Mouse (Mus musculus) MEL (cell line): ENCODE data around the gene Kcmf1. TPM values are rescaled to one million over a fixed set of nuclear protein-coding genes. Genes with fewer than 3 reads are reported as not detected.

Experiments used
- DNase-seq: peaks from one replicate; pipeline ENCODE4 v3.0.0; 2011; ENCODE audit warnings: low read depth, low spot score
- H3K27ac ChIP-seq: 2 replicates; pipeline ENCODE4 v1.5.1; 2012; ENCODE audit warnings: low read depth, mild to moderate bottlenecking, control low read depth, low read length, moderate library complexity; ENCODE audit not compliant: control insufficient read depth
- H3K27me3 ChIP-seq, 2 experiments: fragments of 150-350 bp in 1 of 2; sonication (generic) in 1 of 2; 2 replicates each; pipeline ENCODE4 v1.6.1; 2012; ENCODE audit warnings: low read length in 2 of 2, mild to moderate bottlenecking in 2 of 2, improper control_type of control experiment in 1 of 2, moderate library complexity in 1 of 2; ENCODE audit not compliant: insufficient read depth in 2 of 2, control insufficient read depth in 1 of 2
- H3K36me3 ChIP-seq, 2 experiments: 2 replicates each; pipeline ENCODE4 v1.6.1; 2012 to 2014; ENCODE audit warnings: low read length in 2 of 2, improper control_type of control experiment in 1 of 2, inconsistent platforms in 1 of 2, mild to moderate bottlenecking in 1 of 2; ENCODE audit not compliant: insufficient read depth in 2 of 2, control insufficient read depth in 1 of 2
- H3K4me1 ChIP-seq, 2 experiments: fragments of 150-350 bp in 1 of 2; sonication (generic) in 1 of 2; 2 replicates each; pipeline ENCODE4 v1.6.1; 2012; ENCODE audit warnings: low read length in 2 of 2, improper control_type of control experiment in 1 of 2, mild to moderate bottlenecking in 1 of 2; ENCODE audit not compliant: insufficient read depth in 2 of 2, control insufficient read depth in 1 of 2
- H3K4me3 ChIP-seq, 2 experiments: fragments of 150-350 bp in 1 of 2; sonication (generic) in 1 of 2; 2 replicates each; pipeline ENCODE4 v1.5.1; 2012; ENCODE audit warnings: low read depth in 2 of 2, low read length in 2 of 2, mild to moderate bottlenecking in 2 of 2, moderate library complexity in 2 of 2, control low read depth in 1 of 2, improper control_type of control experiment in 1 of 2; ENCODE audit not compliant: control insufficient read depth in 1 of 2, insufficient read depth in 1 of 2
- H3K79me2 ChIP-seq: 2 replicates; pipeline ENCODE4 v1.6.1; 2012; ENCODE audit warnings: mild to moderate bottlenecking, low read length, moderate library complexity; ENCODE audit not compliant: control insufficient read depth, poor library complexity, insufficient read depth
- H3K9ac ChIP-seq: 2 replicates; pipeline ENCODE4 v1.6.1; 2012; ENCODE audit warnings: low read depth, mild to moderate bottlenecking, control low read depth, low read length, moderate library complexity; ENCODE audit not compliant: control insufficient read depth, poor library complexity, severe bottlenecking
- H3K9me3 ChIP-seq: fragments of 150-350 bp; sonication (generic); replicated peaks from 2 replicates; pipeline ENCODE4 v1.6.1; 2012; ENCODE audit warnings: mild to moderate bottlenecking, low read length, improper control_type of control experiment, moderate library complexity; ENCODE audit not compliant: insufficient read depth
- CHD1 ChIP-seq: IDR thresholded peaks from 2 replicates; pipeline ENCODE4 v1.6.1; 2012; ENCODE audit warnings: low read depth, mild to moderate bottlenecking, inconsistent platforms, low read length, improper control_type of control experiment
- CHD2 ChIP-seq: IDR thresholded peaks from 2 replicates; pipeline ENCODE4 v1.6.1; 2011; ENCODE audit warnings: low read length, improper control_type of control experiment
- ELF1 ChIP-seq: IDR thresholded peaks from 2 replicates; pipeline ENCODE4 v1.6.1; 2014; ENCODE audit warnings: low read depth, mild to moderate bottlenecking, inconsistent platforms, low read length, improper control_type of control experiment, moderate library complexity
- ETS1 ChIP-seq: IDR thresholded peaks from 2 replicates; pipeline ENCODE4 v1.6.1; 2012; ENCODE audit warnings: low read depth, mild to moderate bottlenecking, inconsistent platforms, low read length, improper control_type of control experiment, moderate library complexity
- GABPA ChIP-seq: IDR thresholded peaks from 2 replicates; pipeline ENCODE4 v1.6.1; 2012; ENCODE audit warnings: low read depth, mild to moderate bottlenecking, inconsistent platforms, low read length, improper control_type of control experiment, moderate library complexity
- HCFC1 ChIP-seq: IDR thresholded peaks from 2 replicates; pipeline ENCODE4 v1.6.1; 2012; ENCODE audit warnings: low read depth, mild to moderate bottlenecking, inconsistent platforms, low read length, improper control_type of control experiment, moderate library complexity
- KAT2A ChIP-seq: conservative IDR thresholded peaks from 2 replicates; pipeline ENCODE4 v1.6.1; 2012; ENCODE audit warnings: low read depth, low read length, improper control_type of control experiment, inconsistent platforms
- MAFK ChIP-seq: IDR thresholded peaks from 2 replicates; pipeline ENCODE4 v1.6.1; 2011; ENCODE audit warnings: low read depth, mild to moderate bottlenecking, low read length, improper control_type of control experiment, borderline replicate concordance
- MAZ ChIP-seq: IDR thresholded peaks from 2 replicates; pipeline ENCODE4 v1.6.1; 2012; ENCODE audit warnings: low read depth, mild to moderate bottlenecking, inconsistent platforms, low read length, improper control_type of control experiment
- MXI1 ChIP-seq: IDR thresholded peaks from 2 replicates; pipeline ENCODE4 v1.6.1; 2011; ENCODE audit warnings: mild to moderate bottlenecking, low read depth, low read length, improper control_type of control experiment
- MYB ChIP-seq: IDR thresholded peaks from 2 replicates; pipeline ENCODE4 v1.6.1; 2011; ENCODE audit warnings: mild to moderate bottlenecking, low read depth, low read length, improper control_type of control experiment
- MYC ChIP-seq: IDR thresholded peaks from 2 replicates; pipeline ENCODE4 v1.6.1; 2011; ENCODE audit warnings: low read depth, mild to moderate bottlenecking, low read length, improper control_type of control experiment, moderate library complexity
- NRF1 ChIP-seq: IDR thresholded peaks from 2 replicates; pipeline ENCODE4 v1.6.1; 2014; ENCODE audit warnings: low read depth, mild to moderate bottlenecking, inconsistent platforms, low read length, improper control_type of control experiment, moderate library complexity; ENCODE audit not compliant: poor library complexity, insufficient read depth, severe bottlenecking
- POLR2A ChIP-seq, 2 experiments: IDR thresholded peaks; 2 replicates each; pipeline ENCODE4 v1.6.1; 2011 to 2012; ENCODE audit warnings: low read length in 2 of 2, mild to moderate bottlenecking in 2 of 2, control low read depth in 1 of 2, improper control_type of control experiment in 1 of 2, low read depth in 1 of 2, moderate library complexity in 1 of 2; ENCODE audit not compliant: control insufficient read depth in 1 of 2, insufficient read depth in 1 of 2, poor library complexity in 1 of 2
- POLR2AphosphoS5 ChIP-seq: IDR thresholded peaks from 2 replicates; pipeline ENCODE4 v1.6.1; 2012; ENCODE audit warnings: low read depth, borderline replicate concordance, mild to moderate bottlenecking, inconsistent platforms, low read length, moderate library complexity, mixed read lengths
- RAD21 ChIP-seq: IDR thresholded peaks from 2 replicates; pipeline ENCODE4 v1.6.1; 2011; ENCODE audit warnings: mild to moderate bottlenecking, low read depth, low read length, improper control_type of control experiment
- RCOR1 ChIP-seq: IDR thresholded peaks from 2 replicates; pipeline ENCODE4 v1.6.1; 2012; ENCODE audit warnings: low read depth, mild to moderate bottlenecking, inconsistent platforms, low read length, improper control_type of control experiment
- SIN3A ChIP-seq: IDR thresholded peaks from 2 replicates; pipeline ENCODE4 v1.6.1; 2012; ENCODE audit warnings: low read length, improper control_type of control experiment, inconsistent platforms
- SMC3 ChIP-seq: IDR thresholded peaks from 2 replicates; pipeline ENCODE4 v1.6.1; 2011; ENCODE audit warnings: low read depth, low read length, improper control_type of control experiment
- TBP ChIP-seq: IDR thresholded peaks from 2 replicates; pipeline ENCODE4 v1.8.0; 2011; ENCODE audit warnings: low read depth, low read length, improper control_type of control experiment
- UBTF ChIP-seq: IDR thresholded peaks from 2 replicates; pipeline ENCODE4 v1.6.1; 2012; ENCODE audit warnings: low read depth, mild to moderate bottlenecking, inconsistent platforms, low read length, improper control_type of control experiment, moderate library complexity, borderline replicate concordance; ENCODE audit not compliant: insufficient read depth
- USF1 ChIP-seq: IDR thresholded peaks from 2 replicates; pipeline ENCODE4 v1.6.1; 2014; ENCODE audit warnings: low read depth, mild to moderate bottlenecking, inconsistent platforms, low read length, improper control_type of control experiment, moderate library complexity
- USF2 ChIP-seq, 2 experiments: IDR thresholded peaks; 2 replicates each; pipeline ENCODE4 v1.6.1; 2011 to 2012; ENCODE audit warnings: improper control_type of control experiment in 2 of 2, low read length in 2 of 2, borderline replicate concordance in 1 of 2, inconsistent platforms in 1 of 2, low read depth in 1 of 2, mild to moderate bottlenecking in 1 of 2; ENCODE audit not compliant: insufficient read depth in 1 of 2
- ZKSCAN1 ChIP-seq: IDR thresholded peaks from 2 replicates; pipeline ENCODE4 v1.6.1; 2012; ENCODE audit warnings: low read depth, mild to moderate bottlenecking, inconsistent platforms, low read length, improper control_type of control experiment, moderate library complexity
- ZMIZ1 ChIP-seq: IDR thresholded peaks from 2 replicates; pipeline ENCODE4 v1.6.1; 2012; ENCODE audit warnings: low read depth, mild to moderate bottlenecking, inconsistent platforms, low read length, improper control_type of control experiment, moderate library complexity
- polyA plus RNA-seq, 2 experiments: library from polyadenylated mRNA; stranded (reverse) in 1 of 2; unstranded in 1 of 2; fragments of >175 nt in 1 of 2; fragments of >200 nt in 1 of 2; gene quantifications; 2 replicates each; pipeline versions ENCODE4 v1.2.1 to v1.2.4; 2012; ENCODE audit warnings: low replicate concordance in 2 of 2, low read depth in 1 of 2; ENCODE audit not compliant: insufficient read length in 2 of 2, insufficient read depth in 1 of 2, missing spikeins in 1 of 2
- total RNA-seq: library from RNA; depleted of rRNA; stranded (reverse); fragments of 300-350 nt; gene quantifications from 2 replicates; pipeline ENCODE4 v1.2.3, GENCODE M21; 2012

The Kcmf1 gene
- total and polyA plus RNA-seq, 3 experiments = 77.0 to 195 (median 133) TPM

DNA sequence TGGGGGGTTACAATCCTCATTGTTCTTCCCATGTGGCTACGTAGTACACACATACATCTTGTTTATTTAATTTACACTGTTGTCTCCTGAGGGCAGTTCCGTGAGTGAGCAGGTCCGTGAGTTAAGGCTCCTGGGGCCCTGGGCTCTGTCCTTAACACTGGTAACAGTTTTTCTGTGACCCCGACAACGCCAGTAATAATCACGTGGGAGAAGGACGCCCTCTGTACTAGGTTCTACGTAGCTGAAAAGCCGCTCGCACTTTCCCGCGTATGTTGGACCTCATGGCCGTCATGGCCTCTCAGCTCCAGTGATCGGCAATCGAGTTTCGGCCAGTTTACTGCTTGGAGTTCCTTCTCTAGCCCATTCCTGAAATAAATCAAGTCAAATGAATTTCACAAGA lies 104.3 kb downstream of the Kcmf1 start:
- Histone ChIP-seq H3K27ac (no peak overlapping the region), H3K9me3 (no peaks in the 10 kb centered on the region), H3K27me3 (no peaks in the 10 kb centered on the region), H3K36me3 (no peaks in the 10 kb centered on the region), H3K9ac (no peak overlapping the region), H3K4me1 (no peaks in the 10 kb centered on the region), H3K79me2 (no peaks in the 10 kb centered on the region), H3K4me3 (no peak overlapping the region)
- TF ChIP-seq MAZ (no peak), GABPA (no peak), TBP (no peak), UBTF (no peak), ZMIZ1 (no peak), RCOR1 (no peak), HCFC1 (no peak), ELF1 (no peak), USF1 (no peak), MYB (no peak), ETS1 (no peak), ZKSCAN1 (no peak), SIN3A (no peak), MXI1 (no peak)
- no peak for DNase-seq

DNA sequence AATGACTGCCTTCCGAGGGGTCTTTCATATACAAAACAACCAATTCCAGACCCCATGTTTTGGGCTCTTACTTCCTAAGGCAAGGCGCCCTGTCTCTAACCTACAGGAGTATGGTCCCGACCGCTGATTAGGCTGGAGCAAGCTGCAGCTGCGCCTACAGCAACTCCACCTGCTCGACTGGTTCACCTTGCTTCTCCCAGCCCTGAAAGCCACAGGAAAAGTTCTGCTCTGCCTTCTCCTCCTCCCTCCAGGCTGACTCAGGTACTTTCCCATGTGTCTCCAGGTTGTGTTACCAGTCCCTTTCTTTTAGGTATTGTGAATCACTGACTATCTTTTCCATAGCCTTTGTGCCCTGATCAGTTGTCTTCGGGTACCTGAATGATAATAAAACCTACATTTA lies 104.9 kb downstream of the Kcmf1 start:
- no peak for DNase-seq
- no peaks in the 10 kb centered on the region for H3K36me3 ChIP-seq
- no peak overlapping the region for H3K27ac ChIP-seq
- no peak overlapping the region for H3K9ac ChIP-seq
- H3K4me3 ChIP-seq = no peak overlapping the region
- no peaks in the 10 kb centered on the region for H3K4me1 ChIP-seq
- H3K27me3 ChIP-seq = no peaks in the 10 kb centered on the region
- TF ChIP-seq SMC3 (no peak), MXI1 (no peak), USF1 (no peak), ELF1 (no peak)
- no peaks in the 10 kb centered on the region for H3K9me3 ChIP-seq
- no peaks in the 10 kb centered on the region for H3K79me2 ChIP-seq

DNA sequence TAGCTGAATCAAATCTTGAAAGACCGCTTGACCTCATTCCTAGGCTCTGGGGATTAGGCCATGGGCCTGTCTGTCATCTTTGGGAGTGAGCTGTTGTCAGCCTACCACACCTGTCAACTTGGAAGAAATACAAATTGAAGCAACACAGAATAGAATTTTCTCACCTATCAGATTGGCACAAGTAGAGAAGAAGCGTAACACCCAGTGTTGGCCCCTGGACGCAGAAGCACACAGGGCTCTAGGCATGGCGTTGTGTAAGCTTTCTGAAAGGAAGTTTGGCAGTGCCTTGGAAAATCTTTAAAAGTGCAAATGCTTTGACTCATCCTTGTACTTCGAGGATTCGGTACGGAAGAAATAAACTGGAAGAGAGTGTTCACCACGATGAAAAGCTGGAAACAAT lies 107.1 kb downstream of the Kcmf1 start:
- Histone ChIP-seq H3K9ac (no peak overlapping the region), H3K9me3 (no peaks in the 10 kb centered on the region), H3K4me3 (no peak overlapping the region), H3K27me3 (no peaks in the 10 kb centered on the region), H3K27ac (no peak overlapping the region), H3K4me1 (no peaks in the 10 kb centered on the region), H3K79me2 (no peaks in the 10 kb centered on the region), H3K36me3 (no peaks in the 10 kb centered on the region)
- DNase-seq = no peak
- TF ChIP-seq MYC = no peak
- TF ChIP-seq ETS1 = no peak
- no peak for TF ChIP-seq SMC3
- TF ChIP-seq NRF1 = no peak
- no peak for TF ChIP-seq POLR2A (IDR thresholded peaks at IDR 0.05; ENCODE audit: control insufficient read depth in 1 of 2, insufficient read depth in 1 of 2, low read depth in 1 of 2, low read length in 2 of 2, poor library complexity in 1 of 2)
- no peak for TF ChIP-seq MYB
- no peak for TF ChIP-seq POLR2AphosphoS5
- TF ChIP-seq RAD21 = no peak
- TF ChIP-seq ELF1 = no peak
- no peak for TF ChIP-seq CHD2
- no peak for TF ChIP-seq USF2 (IDR thresholded peaks at IDR 0.05; ENCODE audit: borderline replicate concordance in 1 of 2, insufficient read depth in 1 of 2, low read depth in 1 of 2, low read length in 2 of 2)
- no peak for TF ChIP-seq MAFK
- TF ChIP-seq UBTF = no peak
- TF ChIP-seq CHD1 = no peak
- no peak for TF ChIP-seq KAT2A
- TF ChIP-seq ZMIZ1 = no peak
- no peak for TF ChIP-seq MXI1
- TF ChIP-seq, all 39 proteins: peak for 0
